Mouse (Mus musculus) urinary bladder, postnatal 4 days (tissue): ENCODE data around the gene Snrpc.

Experiments
- DNase-seq, 2 experiments: peaks; one replicate each; pipeline ENCODE4 v3.0.0; 2021 to 2022; ENCODE audit warnings: low spot score in 2 of 2

Snrpc gene

DNA sequence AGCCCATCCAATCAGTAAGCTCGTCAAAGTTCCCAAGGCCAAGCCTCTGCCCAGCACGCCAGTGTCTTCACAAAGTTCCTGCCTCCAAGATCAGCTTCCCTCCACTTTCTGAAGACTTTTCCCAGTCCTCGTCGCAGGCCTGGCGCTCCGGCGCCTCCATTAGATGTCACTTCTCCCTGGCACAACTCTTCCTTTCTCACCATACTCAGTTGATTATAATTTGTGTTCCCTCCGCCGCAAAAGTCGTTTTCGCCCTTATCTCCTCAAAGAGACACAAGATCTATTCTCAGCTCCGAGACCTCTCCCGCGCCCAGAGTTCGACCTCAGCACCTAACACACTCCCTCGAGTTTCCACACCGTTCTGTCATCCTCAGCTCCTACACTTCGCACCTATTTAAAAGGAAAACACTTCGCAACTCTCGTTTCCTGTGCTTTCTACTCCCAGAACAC, 18.4 kb upstream of the Snrpc start:
- no peak for DNase-seq

DNA sequence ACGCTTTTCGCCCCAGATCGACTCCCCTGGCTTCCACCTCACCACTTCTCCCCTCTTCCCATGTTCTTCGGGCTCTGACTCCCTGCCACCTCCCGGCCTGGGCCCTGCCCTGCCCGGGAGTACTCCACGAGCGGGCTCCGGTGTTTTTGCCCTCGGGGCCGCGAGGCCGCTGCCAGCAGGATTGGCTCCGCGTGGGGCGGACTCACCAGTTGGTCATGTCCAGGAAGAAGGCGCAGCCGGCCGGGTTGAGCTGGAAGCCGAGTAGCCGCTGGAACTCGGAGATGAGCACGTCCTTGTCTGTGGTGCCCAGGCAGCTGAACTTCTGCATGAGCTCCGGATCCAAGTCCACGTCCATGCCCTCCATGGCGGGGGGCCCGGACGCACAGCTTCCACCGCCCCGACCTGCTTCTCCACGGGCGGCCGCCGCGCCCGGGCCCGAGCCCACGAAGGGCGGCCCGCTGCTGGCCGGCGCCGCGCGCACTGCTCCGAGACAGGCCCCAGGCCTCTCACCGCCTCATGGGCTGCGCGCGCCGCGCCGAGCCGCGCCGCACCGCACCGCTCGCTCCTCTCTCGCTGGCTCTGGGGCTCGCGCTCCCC, 17.9 kb upstream of the Snrpc start:
- peak; percentile 54 to 67 for DNase-seq

DNA sequence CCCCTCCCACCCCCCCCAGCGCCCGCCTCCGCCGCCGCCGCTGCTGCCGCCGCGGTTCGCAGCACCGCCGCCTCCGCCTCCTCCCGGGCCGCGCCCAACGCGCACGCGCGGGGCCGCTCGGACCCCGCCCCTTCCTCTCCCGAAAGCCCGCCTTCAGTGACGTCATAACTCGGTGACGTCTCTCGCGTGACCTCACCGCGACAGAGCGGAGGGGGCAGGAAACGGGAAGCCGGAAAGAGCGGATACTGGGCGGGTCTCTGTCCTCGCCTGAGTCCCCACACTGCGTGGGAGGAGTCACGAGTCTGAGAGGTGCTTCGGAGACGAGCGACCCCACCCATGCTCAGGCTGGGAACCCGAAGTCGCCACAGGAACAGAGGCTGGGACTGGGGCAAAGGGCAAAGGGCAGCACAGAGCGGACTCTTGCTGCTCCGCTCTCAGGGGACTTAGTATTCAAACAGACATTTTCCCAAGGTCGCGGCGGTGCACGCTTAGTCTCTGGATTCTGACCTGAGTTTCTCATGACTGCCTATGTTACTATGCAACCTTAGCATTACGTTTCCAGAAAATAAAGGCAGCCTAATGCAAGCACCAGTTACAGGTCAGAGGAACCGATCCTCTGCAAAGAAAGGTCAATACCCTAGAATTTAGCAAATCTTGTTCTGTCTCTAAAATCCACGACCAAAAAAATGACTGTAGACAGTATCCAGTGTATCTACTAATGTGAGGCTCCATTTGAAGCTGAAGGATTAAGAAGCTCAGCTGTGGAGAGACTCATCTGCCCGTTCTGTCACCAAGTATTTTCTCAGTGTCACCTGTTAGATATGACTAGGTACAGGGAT, 17.2 kb upstream of the Snrpc start, which contains the start of gene D17Wsu92e:
Gene D17Wsu92e (minus strand): TSS at position 81 of the 839 bp plus-strand sequence.
- peak; percentile 98 to 99 for DNase-seq

DNA sequence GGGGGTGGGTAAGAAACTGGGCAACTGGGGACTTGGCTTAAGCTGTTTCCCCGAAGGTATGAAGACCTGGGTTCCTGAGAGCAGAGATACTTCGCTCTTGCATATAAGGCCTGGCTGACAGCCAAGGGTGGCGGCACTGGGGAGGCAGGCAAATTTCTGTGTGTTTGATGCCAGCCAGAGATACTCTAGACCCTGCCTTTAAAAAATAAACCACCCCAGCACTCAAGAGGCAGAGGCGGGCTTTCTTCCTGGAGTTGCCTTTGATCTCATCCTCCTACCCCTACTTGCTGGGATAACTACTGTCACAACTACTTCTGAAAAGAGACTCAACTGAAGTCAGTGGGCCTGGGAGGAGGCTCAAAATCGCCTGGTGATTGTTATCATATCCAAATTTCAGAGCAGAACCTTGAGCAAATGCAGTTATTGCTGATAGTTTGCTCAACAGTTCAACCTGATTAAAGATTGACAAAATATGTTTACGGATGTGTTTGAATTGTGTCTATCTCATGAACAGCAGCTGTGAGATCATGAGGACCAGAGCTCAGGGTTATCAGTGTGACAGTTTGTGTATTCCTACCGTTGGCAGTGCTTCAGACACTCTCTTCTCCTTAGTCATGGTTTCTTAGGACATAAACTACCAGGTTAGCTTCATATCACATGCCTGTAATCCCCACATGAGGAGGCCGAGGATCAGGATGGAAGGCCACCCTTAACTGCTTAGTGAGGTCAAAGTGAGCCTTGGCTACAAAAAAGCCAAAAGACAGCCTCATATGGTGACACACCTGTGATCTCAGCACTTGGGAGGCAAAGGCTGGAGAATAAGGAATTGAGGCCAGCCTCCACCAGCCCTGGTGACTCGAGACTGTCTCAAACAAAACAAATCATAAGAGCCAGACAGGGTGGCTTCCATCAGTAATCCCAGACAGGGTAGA, 16.3 kb upstream of the Snrpc start:
- DNase-seq: no peak

DNA sequence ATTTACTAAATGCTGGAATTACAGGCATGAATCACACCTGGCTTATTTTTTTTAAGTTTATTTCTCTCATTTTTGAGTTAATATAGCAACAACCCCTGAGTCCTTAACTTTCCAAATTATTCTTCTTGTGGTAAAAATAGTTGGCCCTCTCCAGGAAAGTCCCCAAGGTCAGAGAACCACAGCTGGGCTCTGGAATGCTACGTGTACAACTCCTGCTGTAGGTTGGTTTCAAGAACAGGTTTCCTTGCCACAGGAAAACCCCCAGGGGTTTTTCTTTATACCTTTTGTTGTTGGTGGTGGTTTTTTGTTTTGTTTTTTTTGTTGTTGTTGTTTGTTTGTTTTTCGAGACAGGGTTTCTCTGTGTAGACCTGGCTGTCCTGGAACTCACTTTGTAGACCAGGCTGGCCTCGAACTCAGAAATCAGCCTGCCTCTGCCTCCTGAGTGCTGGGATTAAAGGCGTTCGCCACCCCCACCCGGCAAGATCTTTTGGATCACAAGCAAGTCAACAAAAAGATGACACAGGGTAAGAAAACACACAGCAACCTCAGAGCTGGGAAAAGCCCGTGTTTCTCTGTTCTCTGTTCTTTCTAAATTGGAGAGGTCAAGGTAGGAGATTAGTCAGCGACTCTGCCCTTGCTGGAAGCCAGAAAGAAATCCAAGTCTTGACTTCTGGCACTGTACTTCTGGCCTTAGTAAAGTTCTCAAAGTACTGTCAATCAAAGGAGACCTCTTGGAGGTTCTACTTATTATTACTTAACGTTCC, 14.6 kb upstream of the Snrpc start:
- DNase-seq: no peak

DNA sequence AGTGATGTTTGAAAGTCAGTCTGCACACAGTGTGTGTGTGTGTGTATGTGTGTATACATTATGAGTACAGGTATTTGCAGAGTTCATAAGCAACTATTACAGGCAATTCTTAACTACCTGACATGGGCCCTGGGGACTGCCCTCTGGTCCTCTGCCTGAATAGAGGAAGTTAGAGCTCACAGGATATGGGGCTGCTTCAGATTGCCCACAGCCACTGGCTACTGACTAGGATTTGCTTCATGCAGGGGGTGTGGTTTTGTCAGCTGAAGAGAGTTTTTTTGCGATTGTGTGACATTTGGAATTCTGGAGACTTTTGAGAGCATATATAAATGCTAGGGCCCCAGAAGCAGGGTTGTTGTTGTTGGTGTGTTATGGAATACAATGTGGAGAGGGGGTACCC, 13.0 kb upstream of the Snrpc start:
- no peak for DNase-seq

DNA sequence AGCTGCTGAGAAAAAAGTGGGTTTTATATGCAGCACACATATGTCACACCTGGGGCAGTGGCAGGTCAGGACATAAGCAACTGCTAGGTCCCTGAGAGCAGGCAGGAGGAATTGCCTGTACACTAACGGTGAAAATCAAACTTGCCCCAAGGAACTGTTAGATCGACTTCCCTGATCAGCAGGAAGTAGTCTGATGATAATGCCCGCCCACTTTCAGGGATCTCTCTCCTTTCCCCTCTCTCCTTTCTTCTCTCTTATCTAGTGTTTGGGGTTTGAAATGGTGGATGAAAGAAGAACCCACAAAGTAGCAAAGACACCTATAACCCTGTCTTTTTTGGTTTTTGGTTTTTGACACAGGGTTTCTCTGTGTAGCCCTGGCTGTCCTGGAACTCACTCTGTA, 12.4 kb upstream of the Snrpc start:
- no peak for DNase-seq

DNA sequence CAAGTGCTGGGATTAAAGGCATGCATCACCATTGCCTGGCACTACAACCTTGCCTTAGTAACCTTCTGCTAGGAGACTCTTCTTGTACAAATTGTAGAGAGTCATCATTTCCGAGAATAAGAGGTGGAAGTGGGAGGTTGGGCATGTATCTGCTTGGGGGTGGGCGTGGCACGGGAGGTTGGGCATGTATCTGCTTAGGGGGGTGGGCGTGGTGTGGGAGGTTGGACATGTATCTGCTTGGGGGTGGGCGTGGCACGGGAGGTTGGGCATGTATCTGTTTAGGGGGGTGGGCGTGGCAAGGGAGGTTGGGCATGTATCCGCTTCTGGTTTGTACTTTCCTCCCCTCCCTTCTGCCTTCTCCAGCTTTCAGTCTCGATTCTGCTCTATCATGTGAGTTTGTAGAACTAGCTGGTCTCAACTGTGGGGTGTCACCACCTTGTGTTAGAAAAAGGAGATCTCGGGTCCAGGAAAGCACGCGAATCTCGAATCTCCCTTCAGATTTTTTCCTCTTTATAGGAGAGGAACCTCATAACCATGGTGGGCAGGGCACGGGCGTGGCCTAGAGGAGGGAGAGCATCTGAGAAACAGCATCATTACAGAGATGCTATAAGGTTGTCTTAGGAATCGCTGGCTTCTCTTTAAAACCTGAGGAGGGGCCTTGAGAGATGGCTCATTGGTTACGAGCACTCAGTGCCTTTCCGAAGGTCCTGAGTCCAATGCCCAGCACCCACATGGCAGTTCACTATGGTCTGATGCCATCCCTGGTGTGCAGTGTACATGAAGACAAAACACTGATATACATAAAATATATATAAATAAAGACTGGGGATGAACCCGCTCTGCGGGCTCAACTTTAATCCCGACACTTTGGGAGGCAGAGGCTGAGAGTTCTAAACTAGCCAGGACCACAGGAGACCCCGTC, 11.7 kb upstream of the Snrpc start:
- DNase-seq: peak; percentile 70 to 77

DNA sequence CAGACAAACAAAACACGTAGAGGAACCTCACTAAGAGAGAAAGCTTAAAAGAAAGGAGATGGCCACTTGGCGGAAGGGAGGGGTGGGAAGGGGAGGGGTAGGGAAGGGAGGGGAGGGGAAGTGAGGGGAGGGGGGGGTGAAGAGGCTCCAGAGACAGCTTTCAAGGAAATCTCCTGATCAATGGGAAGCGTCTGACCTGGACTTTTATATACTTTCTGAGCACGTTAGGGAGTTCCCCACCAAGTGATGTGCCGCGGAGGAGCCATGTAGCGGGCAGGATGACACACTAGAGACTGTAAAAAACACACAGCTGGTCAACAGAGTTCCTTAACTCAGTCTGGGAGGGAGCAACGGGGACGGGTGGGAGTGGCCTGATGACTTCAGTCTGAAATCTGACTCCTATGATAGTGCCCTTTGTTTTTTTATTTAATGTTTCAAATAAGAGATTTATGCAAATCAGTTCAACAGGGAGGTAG, 11.0 kb upstream of the Snrpc start:
- peak in 1 of 2 experiments; percentile 61 for DNase-seq

DNA sequence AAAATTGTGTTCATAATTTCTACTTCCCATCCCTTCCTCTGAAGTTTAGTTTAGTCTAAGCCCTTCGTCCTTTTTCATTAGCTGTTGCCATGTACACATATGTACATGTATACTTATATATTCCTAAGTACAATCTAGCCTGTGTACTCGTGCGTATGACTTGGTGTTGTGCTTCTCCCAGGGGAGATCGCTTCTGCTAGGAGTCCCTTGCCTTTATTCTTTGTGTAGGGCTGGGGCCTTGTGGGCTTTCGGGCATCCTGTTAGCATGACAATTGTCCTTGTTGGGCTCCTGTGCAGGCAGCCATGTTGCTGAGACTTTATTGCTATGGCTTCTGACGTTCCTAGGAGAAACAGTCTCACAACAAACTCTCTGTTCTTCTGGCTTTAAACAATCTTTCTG, 10.4 kb upstream of the Snrpc start:
- no peak for DNase-seq

DNA sequence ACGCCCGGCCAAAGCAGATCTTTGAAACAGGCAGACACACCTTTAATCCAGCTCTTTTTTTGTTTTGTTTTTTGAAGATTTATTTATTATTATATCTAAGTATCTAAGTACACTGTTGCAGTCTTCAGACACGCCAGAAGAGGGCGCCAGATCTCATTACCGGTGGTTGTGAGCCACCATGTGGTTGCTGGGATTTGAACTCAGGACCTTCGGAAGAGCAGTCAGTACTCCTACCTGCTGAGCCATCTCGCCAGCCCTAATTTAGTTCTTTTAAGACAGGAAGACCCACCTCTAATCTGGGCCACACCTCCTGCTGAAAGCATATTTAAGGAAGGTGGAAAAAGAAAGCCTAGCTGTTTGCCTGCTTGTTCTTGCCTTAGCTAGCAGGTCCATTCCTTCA, 7.5 kb upstream of the Snrpc start:
- DNase-seq: no peak

DNA sequence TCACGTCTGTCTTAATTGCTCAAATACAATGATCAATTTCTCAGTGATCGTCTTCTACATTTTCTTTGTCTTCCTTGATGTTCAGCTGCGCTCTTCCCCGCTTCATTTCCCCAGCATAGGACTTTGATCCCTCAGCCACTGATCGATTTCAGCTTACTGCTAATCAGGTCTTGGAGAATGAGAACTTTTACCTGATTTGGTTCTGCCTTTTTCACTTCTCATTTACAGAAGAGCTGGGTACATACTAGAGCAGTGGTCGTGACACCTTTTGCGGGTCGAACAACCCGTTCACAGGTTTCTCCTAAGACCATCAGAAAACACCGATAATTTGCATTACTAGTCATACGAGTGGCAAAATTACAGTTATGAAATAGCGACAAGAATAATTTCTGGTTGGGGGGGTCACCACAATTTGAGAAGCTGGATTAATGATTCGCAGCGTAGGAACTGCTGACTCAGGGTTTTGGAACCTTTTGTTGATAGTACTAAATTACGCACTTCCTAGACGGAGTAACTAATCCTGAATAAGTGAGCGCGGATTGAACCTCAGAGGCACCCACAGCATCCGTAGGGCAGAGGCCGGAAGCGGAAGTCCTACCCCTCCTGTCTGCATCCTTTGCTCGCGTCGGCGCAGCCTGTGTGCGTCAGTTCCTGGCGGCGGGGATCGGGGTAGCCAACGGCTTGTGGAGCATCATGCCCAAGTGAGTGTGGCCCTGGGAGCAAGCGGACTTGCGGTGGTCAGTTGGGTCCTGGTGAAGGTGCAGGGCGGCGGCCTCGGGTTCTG, 1.7 kb downstream of the Snrpc start:
- DNase-seq: peak; percentile 90 to 94

DNA sequence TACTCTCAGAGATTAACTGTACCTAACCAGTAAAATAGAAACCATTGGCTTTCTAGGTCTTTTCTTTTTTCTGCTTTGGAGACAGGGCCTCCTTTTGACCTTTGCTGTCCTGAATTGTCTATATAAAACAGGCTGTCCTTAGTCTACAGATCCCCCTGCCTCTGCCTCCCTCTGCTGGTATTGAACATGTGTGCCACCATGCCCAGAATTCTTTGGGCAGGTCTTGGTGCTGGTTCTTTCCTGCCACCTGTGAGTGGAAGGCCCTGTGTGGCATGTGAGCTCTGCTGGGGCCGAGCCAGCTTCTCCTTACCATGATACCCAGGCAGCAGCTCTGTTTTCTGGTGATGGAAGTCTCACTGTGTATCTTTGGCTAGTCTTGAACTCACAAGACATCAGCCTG, 10.4 kb downstream of the Snrpc start:
- DNase-seq: no peak

DNA sequence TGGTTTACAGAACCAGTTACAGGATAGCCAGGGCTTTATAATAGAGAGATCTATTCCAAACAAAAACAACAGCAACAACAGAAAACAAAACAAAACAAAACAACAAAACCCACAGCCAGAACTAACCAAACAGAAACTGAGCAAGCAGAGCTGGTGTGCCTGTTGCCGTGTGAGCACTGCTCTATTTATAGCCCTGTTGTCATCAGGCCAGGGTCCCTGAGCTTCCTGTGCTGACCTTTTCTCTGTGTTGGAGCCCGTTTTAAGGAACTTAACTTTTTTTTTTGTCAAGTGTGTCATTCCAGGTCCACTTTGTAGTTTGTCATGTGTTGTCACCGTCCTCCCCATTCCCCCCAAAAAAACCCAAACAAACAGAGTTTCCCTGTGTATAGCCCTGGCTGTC, 13.1 kb downstream of the Snrpc start:
- no peak for DNase-seq

DNA sequence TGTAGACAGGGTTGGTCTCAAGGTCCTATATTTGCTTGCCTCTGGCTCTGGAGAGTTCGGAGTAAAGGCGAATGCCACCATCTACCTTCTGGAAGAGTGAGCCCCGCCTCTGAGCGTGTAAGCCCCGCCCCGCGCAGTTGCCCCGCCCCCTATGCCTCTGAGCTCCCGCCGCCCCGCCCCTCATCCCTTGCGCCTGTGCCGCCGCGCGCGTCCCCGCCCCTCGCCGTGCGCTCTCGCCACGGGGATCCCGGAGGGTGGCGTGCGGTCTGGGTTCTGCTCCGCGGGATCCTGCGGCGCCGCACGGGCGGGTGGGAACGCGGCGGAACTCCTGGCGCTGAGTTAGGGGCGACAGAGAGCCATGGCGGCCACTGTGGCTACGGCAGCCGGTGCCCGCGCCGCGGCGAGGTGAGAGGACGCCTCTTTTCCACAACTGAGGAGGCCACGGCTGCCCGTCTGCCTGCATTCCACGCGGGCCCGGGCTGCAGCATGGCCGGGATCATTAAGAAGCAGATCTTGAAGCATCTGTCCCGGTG, 18.4 kb downstream of the Snrpc start, which contains the start of gene Uhrf1bp1:
Gene Uhrf1bp1 (plus strand): TSS at position 177 of the 533 bp plus-strand sequence.
- peak; percentile 68 to 83 for DNase-seq

DNA sequence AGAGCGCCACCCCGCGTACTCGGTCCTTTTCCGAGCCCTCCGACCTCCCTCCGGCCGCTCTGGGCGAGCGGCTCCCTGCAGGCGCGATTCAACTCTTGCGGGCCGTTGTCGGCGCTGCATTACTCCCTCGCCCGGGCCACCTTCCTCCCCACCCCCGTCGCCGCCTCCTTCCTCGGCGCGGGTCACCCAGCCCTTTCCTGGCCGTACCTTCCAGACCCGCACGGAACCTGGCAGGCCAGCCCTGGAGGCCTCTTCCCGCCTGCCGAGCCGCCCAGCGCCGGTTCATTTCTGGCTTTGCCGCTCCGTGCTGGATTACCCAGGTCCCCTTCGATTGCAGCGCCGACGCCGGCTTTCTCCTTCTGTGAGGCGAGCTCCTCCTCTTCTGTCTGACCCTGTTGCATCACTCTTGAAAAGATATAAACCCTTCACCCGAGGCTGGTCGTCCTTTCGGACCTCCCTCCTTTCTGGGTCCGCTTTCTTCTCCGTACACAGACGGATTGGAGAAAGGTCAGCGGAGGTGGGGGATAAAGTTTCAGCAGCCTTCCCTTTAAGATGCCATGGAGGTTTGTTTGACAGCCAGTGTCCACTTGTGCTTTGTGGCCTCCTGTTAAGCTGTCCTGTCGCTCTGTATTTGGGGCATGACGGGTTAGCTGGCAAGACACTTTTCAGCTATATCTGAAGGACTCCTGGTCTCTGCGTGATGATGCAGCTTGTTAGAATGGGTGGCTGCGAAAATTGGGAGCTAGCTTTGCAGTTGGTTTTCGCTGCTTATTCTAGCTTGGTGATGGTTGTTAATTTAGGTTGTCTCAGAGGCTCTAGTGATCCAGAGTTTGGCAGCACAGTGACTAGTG, 19.1 kb downstream of the Snrpc start:
- DNase-seq: peak in 1 of 2 experiments; percentile 67

DNA sequence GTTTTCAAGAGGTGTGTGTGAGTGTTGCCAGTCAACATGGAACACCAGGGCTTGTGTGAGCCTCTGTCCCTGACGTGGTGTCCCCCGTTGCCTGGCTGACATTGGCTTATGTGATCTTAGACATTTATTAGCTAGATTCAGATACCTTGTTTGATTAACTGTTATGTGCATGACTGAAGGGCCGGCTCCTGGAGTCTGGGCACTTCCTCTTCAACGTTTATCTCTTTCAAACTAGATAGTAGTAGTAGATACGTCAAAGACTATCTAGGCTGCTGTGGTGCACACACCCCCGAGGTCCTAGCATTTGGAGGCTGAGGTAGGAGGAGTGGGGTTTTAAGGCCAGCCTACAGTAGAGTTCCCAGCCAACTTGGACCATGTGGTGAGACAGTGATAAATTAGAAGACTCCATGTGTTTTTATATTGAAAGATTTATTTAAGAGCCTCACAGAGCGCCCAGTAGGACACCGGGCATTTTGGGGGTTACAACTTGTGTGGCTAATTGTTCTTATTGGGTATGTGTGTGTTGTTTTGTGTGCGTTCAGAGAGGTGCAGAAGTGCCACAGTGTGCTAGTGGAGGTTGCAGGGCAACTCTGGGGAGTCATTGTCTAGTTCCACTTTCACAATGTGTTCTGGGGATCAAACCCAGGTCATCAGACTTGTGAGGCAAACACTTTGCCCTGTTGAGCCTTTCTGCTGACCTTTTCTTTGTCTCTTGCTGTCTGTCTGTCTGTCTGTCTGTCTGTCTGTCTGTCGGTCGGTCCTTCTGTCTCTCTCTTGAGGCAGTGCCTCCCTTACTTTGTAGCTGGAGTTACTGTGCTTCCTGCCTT, 19.9 kb downstream of the Snrpc start:
- no peak for DNase-seq
